Mouse (Mus musculus) midbrain, embryonic 10.5 days (tissue): ENCODE measurements at regions not wholly inside any gene's neighbourhood (a gene's known extent, or its start where the extent isn't known, plus 50 kb on each side); places are given as distances from the start of the nearest gene placed in this dataset.

Experiments used
- DNase-seq: peaks from one replicate; pipeline ENCODE4 v3.0.0-alpha.2; 2017; ENCODE audit warnings: low spot score
- H3K27ac ChIP-seq: fragments of 300-500 bp; sonication (generic); replicated peaks from 2 replicates; pipeline ENCODE4 v1.5.1; 2016; ENCODE audit warnings: mild to moderate bottlenecking
- H3K27me3 ChIP-seq: fragments of 300-500 bp; sonication (generic); 2 replicates; pipeline ENCODE4 v1.6.1; 2016; ENCODE audit warnings: low read depth, mild to moderate bottlenecking; ENCODE audit not compliant: poor library complexity, severe bottlenecking
- H3K36me3 ChIP-seq: fragments of 300-500 bp; sonication (generic); 2 replicates; pipeline ENCODE4 v1.6.1; 2016; ENCODE audit warnings: mild to moderate bottlenecking, moderate library complexity
- H3K4me1 ChIP-seq: fragments of 300-500 bp; sonication (generic); 2 replicates; pipeline ENCODE4 v1.6.1; 2016
- H3K4me3 ChIP-seq: fragments of 300-500 bp; sonication (generic); 2 replicates; pipeline ENCODE4 v1.5.1; 2016; ENCODE audit warnings: mild to moderate bottlenecking, moderate library complexity
- H3K9me3 ChIP-seq: fragments of 300-500 bp; sonication (generic); replicated peaks from 2 replicates; pipeline ENCODE4 v1.6.1; 2016; ENCODE audit warnings: mild to moderate bottlenecking
- WGBS: fragments of 180-500 bp; shearing (Covaris S2); methylation state at CpG from one replicate; pipeline ENCODE4 v1.1.7; 2016; 5-methylcytosine and 5-hydroxymethylcytosine counted together

- no peak overlapping the region for H3K4me3 ChIP-seq
- H3K4me1 ChIP-seq = no peaks in the 10 kb centered on the region
- no peaks in the 10 kb centered on the region for H3K27me3 ChIP-seq
- DNase-seq = no peak
- no peaks in the 10 kb centered on the region for H3K36me3 ChIP-seq
- no peaks in the 10 kb centered on the region for H3K9me3 ChIP-seq
- no peak overlapping the region for H3K27ac ChIP-seq
- 79% methylated on average over 7 of the region's 7 CpGs for WGBS
These were observed 75.5 kb downstream of the Enkur start for GRCm38 (mm10) chr2:21129621-21130020.

GRCm38 (mm10) chr2:21126531-21126930 is 78.6 kb downstream of the Enkur start:
- Histone ChIP-seq H3K9me3 (no peaks in the 10 kb centered on the region), H3K4me1 (no peaks in the 10 kb centered on the region), H3K4me3 (no peak overlapping the region), H3K36me3 (no peaks in the 10 kb centered on the region), H3K27me3 (no peaks in the 10 kb centered on the region), H3K27ac (no peak overlapping the region)
- DNase-seq = no peak
- 78% methylated on average over 1 of the region's 1 CpGs for WGBS

DNA sequence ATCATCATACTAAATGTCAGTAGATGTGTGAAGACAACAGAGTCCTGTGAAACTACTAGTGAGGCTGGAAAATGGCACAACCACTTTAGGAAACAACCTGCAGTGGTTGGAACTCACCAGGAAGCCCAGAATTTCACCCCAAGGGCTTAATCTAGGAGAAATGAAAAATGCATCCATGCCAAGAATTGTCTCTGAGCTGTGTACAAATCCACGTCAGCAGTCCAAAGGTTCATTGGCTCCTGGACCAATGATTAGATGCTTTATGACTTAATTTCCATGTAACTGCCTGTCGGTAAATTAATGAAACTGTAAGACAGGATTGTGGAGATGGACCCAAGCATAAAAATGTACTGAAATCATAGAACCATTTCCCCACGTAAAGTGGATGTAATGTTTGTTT is 82.7 kb downstream of the Enkur start:
- no peak for DNase-seq
- no peaks in the 10 kb centered on the region for H3K36me3 ChIP-seq
- 88% methylated on average over 3 of the region's 3 CpGs for WGBS
- no peaks in the 10 kb centered on the region for H3K9me3 ChIP-seq
- no peaks in the 10 kb centered on the region for H3K4me1 ChIP-seq
- no peak overlapping the region for H3K27ac ChIP-seq
- H3K4me3 ChIP-seq = no peak overlapping the region
- H3K27me3 ChIP-seq = no peaks in the 10 kb centered on the region

DNA sequence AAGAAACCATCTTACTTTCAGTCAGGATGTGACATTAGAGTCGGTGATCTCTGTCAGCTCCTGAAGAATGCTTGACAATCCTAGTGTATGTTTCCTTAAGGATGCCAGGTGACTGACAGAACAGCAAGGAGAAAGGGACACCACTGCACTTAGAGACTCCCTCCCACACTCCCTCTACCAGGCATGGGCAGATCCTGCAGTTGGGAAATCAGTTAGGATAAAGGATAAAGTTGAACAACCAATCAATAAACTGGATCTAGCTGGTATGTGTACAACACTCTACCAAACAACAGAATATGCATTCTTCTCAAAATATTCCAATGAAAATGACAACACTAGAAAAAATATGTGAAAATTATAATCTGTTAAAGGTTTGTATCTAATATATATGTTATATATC is 83.5 kb downstream of the Enkur start:
- no peak overlapping the region for H3K4me3 ChIP-seq

GRCm38 (mm10) chr2:21116817-21117216 is 88.3 kb downstream of the Enkur start:
- Histone ChIP-seq H3K36me3 (no peaks in the 10 kb centered on the region), H3K27me3 (no peaks in the 10 kb centered on the region), H3K9me3 (no peaks in the 10 kb centered on the region), H3K4me1 (no peaks in the 10 kb centered on the region; the same call in 1 of the 2 replicates), H3K4me3 (no peak overlapping the region), H3K27ac (no peak overlapping the region)
- no peak for DNase-seq
- WGBS = 87% methylated on average over 5 of the region's 5 CpGs

More for the DNA sequence above, 83.5 kb downstream of the Enkur start:
- no peaks in the 10 kb centered on the region for H3K9me3 ChIP-seq
- no peaks in the 10 kb centered on the region for H3K36me3 ChIP-seq
- no peak for DNase-seq
- H3K4me1 ChIP-seq = no peaks in the 10 kb centered on the region; the same call in 1 of the 2 replicates
- H3K27ac ChIP-seq = no peak overlapping the region
- 80% methylated on average over 1 of the region's 1 CpGs for WGBS
- H3K27me3 ChIP-seq = no peaks in the 10 kb centered on the region

DNA sequence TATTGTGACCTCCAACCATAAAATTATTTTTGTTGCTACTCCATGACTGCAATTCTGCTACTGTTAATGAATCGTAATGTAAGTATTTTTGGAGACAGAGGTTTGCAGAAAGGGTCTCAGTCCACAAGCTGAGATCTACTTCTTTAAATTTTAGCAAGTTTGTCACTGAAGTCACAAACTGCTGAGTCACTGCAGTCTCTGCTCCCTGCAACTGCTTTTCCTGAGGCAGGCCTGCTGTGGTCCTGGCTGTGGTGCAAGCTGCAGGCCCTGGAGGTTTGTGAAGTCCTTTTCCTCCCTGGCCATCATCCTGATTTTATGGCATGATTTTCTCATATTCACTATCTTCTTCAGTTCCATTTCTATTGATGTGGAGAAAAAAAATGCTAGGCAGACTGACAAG is 93.6 kb downstream of the Enkur start:
- WGBS = 85% methylated on average over 1 of the region's 1 CpGs
- Histone ChIP-seq H3K27ac (no peak overlapping the region), H3K4me3 (no peak overlapping the region), H3K27me3 (no peaks in the 10 kb centered on the region), H3K36me3 (no peaks in the 10 kb centered on the region), H3K4me1 (no peaks in the 10 kb centered on the region), H3K9me3 (no peaks in the 10 kb centered on the region)
- no peak for DNase-seq

DNA sequence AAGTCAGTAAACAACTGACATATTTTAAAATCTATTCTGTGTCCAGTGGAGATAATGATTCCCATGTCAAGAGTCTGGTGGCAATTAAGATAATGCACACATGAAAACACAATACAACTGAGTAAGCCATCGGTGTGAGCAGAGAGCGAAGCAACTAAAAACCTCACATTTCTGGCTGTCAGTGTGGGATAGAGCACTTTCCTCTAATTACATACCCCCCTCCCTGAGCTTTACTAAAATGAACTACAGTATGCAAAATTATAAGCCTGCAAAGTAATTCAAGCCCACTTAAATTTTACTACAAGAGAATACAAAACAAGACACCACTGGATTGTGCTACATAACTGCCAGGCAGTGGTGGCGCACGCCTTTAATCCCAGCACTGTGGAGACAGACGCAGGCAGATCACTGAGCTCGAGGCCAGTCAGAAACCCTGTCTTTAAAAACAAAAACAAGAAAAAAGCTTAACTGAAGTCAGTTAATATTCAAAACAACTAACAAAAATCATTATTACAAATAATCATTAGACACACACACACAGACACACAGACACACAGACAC is 104.8 kb downstream of the Enkur start:
- Histone ChIP-seq H3K4me3 (no peak overlapping the region), H3K27ac (no peak overlapping the region), H3K4me1 (0 out of 2 replicates have a peak, but pooled peaks cover 3% of the 10 kb centered on the region), H3K27me3 (no peaks in the 10 kb centered on the region), H3K9me3 (no peaks in the 10 kb centered on the region), H3K36me3 (no peaks in the 10 kb centered on the region)
- DNase-seq = no peak
- WGBS = 85% methylated on average over 6 of the region's 6 CpGs

DNA sequence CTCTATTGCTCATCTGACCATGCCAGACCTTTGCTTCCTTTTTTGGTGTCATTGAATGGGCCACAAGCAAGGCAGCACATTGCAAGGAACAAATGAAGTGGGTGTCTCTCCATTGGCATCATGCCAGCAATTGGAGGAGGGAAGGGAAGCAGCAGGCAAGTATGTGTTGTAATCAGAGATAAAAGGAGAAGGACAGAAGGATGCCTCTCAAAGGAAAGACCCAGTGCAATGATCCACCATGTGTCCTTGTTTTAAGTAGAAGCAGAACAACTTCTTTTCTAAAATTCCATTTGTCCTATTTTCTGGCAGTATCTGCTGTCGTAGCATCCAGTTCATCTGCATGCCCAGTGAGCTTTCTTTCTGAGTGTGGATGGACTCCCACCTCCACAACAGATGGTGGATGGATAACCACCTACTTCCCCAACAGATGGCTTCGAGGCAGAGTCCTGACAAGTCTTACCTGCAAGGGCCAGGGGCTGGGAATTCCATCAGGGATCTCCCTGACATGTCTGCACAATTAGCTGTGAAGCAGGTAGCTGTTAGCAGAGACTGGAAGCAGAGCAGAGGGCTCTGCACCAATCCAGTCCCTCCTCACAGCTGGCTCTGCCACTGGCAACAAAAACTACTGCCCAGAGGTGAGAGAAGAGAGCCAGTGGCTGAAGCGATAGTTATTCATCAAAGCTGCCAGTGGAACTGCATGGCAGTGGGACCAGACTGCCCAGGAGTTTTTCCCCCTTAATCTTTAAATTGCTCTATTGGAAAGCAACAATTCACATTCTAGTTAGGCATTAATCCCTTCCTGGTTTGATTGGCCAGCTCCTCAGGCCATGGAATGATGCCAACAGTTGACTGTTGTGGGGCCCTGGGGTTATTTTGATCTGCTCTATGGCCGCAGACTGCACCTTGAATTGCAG is 113.8 kb downstream of the Enkur start:
- H3K4me1 ChIP-seq = 0 out of 2 replicates have a peak, but pooled peaks cover 3% of the 10 kb centered on the region
- H3K36me3 ChIP-seq = no peaks in the 10 kb centered on the region
- no peak for DNase-seq
- no peaks in the 10 kb centered on the region for H3K9me3 ChIP-seq
- 81% methylated on average over 4 of the region's 4 CpGs for WGBS
- no peaks in the 10 kb centered on the region for H3K27me3 ChIP-seq
- H3K4me3 ChIP-seq = no peak overlapping the region
- H3K27ac ChIP-seq = no peak overlapping the region

DNA sequence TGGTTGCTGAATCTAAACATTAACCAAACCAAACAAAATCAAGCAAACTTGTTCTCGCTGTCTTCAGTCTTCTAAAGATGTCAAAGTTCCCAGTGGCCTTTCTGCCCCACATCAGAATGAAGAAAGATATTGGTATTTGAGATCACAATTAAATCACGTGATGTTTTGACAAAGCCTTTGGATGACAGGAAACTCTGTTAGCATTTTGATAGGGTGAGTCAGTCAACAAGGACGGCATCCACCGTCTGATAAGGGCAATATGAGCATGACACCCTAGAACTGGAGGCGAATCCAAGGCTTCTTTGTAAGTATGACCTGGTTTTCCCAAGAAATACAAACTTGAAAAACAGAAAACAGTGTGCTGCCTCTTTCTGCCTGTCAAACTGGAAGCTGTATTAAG is 116.8 kb upstream of the Arhgap21 start:
- no peak overlapping the region for H3K4me3 ChIP-seq
- no peaks in the 10 kb centered on the region for H3K36me3 ChIP-seq
- no peaks in the 10 kb centered on the region for H3K4me1 ChIP-seq
- 80% methylated on average over 5 of the region's 5 CpGs for WGBS
- H3K9me3 ChIP-seq = no peaks in the 10 kb centered on the region
- no peaks in the 10 kb centered on the region for H3K27me3 ChIP-seq
- no peak overlapping the region for H3K27ac ChIP-seq
- no peak for DNase-seq

GRCm38 (mm10) chr2:21067292-21067850 is 98.7 kb upstream of the Arhgap21 start:
- Histone ChIP-seq H3K36me3 (no peaks in the 10 kb centered on the region), H3K4me3 (no peak overlapping the region), H3K4me1 (no peaks in the 10 kb centered on the region), H3K9me3 (no peaks in the 10 kb centered on the region), H3K27ac (no peak overlapping the region), H3K27me3 (no peaks in the 10 kb centered on the region)
- DNase-seq = no peak
- 89% methylated on average over 9 of the region's 9 CpGs for WGBS

GRCm38 (mm10) chr2:21060347-21060650 is 91.6 kb upstream of the Arhgap21 start:
- H3K27me3 ChIP-seq = no peaks in the 10 kb centered on the region
- peak overlapping the region; percentile 82 for H3K27ac ChIP-seq
- H3K36me3 ChIP-seq = no peaks in the 10 kb centered on the region
- H3K4me3 ChIP-seq = no peak overlapping the region; the same call in 1 of the 2 replicates
- peak; percentile 42 for DNase-seq
- 44% methylated on average over 2 of the region's 2 CpGs for WGBS
- H3K4me1 ChIP-seq = peaks cover 19% of the 10 kb centered on the region
- H3K9me3 ChIP-seq = no peaks in the 10 kb centered on the region

DNA sequence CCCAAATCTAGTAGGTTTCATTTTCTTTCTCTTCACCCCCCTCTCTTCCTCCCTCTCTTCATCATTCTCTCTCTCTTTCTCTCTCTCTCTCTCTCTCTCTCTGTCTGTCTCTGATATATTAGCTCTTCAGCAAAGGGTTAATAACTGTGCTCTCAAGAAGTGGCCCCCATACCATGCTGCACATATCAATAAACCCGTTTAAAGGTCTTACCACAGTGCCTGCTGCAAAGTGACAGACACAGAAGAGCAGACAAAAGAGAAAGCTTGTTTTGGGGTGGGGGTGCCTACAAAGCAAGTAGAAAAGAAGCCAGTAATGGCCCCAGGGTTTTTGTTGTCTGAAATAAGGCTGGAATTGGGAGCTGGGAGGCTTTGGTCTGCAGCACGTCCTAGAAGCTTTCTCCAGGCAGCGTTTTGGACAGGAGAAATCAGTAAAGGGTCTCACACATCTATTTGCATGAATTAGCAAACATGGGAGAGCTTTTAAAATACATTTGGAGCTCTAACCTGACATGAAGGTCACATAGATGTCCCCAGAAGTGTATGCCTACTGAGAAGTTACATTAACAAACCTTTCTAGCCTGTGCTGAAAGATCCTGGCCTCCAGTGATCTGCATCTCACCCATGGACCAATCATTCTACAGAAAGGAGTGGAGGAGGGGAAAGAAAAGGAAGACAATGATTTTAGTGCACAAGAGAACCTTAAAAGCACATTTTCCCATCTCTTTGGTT is 91.1 kb upstream of the Arhgap21 start:
- no peaks in the 10 kb centered on the region for H3K9me3 ChIP-seq
- no peaks in the 10 kb centered on the region for H3K36me3 ChIP-seq
- 10% methylated on average over 3 of the region's 3 CpGs for WGBS
- H3K27me3 ChIP-seq = no peaks in the 10 kb centered on the region
- peak overlapping the region; percentile 82 for H3K27ac ChIP-seq
- DNase-seq = peak; percentile 15
- peaks cover 19% of the 10 kb centered on the region for H3K4me1 ChIP-seq
- H3K4me3 ChIP-seq = no peak overlapping the region; the same call in 1 of the 2 replicates
